Mouse (Mus musculus) bone marrow macrophage, adult 2 months (primary cell): ENCODE data around the gene Gpx6.

Experiments used
- CTCF ChIP-seq: IDR thresholded peaks from 2 replicates; pipeline ENCODE4 v1.5.1; 2012; ENCODE audit warnings: low read depth, mild to moderate bottlenecking, low read length, moderate library complexity
- POLR2A ChIP-seq: IDR thresholded peaks from 2 replicates; pipeline ENCODE4 v1.6.1; 2012; ENCODE audit warnings: mild to moderate bottlenecking, low read depth, low read length, borderline replicate concordance

DNA sequence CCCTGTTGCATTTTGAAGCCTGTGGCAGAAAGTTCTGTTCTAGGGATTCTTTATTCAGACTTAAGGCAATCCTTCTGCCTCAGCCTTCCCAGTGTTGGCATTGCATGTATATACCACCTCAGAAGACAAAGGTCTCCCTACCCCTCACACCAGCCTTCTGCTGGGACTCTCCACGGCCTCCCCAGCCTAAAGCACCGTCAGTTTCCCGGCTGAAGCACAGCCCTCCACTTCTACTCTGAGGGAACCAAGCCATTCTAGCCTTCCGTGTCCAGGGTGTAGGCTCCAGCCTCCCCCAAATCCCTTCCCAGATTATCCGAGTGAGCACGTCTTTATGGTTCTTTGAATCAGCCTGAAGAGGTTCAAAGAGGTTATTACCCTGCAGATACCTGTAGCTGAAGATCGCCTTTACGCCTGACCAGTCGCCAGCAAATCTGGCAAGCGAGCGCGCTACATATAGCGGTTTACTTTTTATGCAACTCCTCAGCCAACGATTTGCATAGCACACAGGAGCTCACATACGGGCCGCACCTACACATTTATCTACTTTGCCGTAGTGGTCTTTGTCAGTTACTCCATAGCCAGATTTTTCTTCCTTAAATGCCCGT is 10.1 kb downstream of the Gpx6 start:
- TF ChIP-seq POLR2A, result no peak
- no peak for TF ChIP-seq CTCF
